Mouse (Mus musculus): ENCODE results near the gene Fcer1g.
A peak's percentile ranks its signal among the peaks of the same experiment; 100 is the strongest.

DNA sequence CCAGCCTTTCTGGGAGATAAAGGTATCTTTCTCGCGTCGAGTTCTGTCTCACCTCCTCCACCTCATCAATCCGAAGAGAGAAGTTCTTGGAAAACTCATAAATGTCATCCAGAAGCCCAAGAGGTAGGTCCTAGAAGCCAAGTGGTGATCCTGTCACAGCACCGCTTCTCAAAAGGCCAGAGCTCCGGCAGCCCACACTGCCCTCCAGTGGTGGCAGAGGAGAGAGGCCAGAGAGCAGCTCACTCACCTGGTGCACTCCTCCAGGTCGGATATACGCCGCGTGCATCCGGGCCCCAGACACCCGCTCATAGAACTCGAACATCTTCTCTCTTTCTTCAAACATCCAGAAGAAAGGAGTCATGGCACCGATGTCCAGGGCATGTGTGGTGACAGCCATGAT lies 4.3 kb upstream of the Fcer1g start:
- TF ChIP-seq CTCF (IDR thresholded peaks at IDR 0.05; ENCODE audit: borderline replicate concordance, insufficient read depth, low read depth, low read length) (peak; percentile 69), POLR2A (IDR thresholded peaks at IDR 0.05; ENCODE audit: borderline replicate concordance, insufficient read depth, low read length) (no peak)

Measured in cerebellum, adult 2 months (tissue).